Mouse (Mus musculus) hindbrain, embryonic 14.5 days (tissue): ENCODE data around the gene Kcnj11. TPM values are rescaled to one million over a fixed set of nuclear protein-coding genes. Genes with fewer than 3 reads are reported as not detected.

Experiments used
- ATAC-seq: fragments of 200-750 bp; cut with Nextera tagmentation; 2 replicates; pipeline ENCODE4 v1.8.0; 2017; ENCODE audit warnings: moderate number of reproducible peaks, mild to moderate bottlenecking, moderate TSS enrichment, moderate library complexity; ENCODE audit not compliant: low FRiP score
- DNase-seq: peaks from one replicate; pipeline ENCODE4 v3.0.0-alpha.2; 2015; ENCODE audit warnings: low spot score
- H3K27ac ChIP-seq: fragments of 300-500 bp; sonication (generic); 2 replicates; pipeline ENCODE4 v1.5.1; 2014; ENCODE audit warnings: mild to moderate bottlenecking, moderate library complexity
- H3K27me3 ChIP-seq: fragments of 300-500 bp; sonication (generic); 2 replicates; pipeline ENCODE4 v1.6.1; 2014; ENCODE audit warnings: mild to moderate bottlenecking, low read length, mixed read lengths; ENCODE audit not compliant: control insufficient read depth, insufficient read depth
- H3K36me3 ChIP-seq: fragments of 300-500 bp; sonication (generic); replicated peaks from 2 replicates; pipeline ENCODE4 v1.6.1; 2014; ENCODE audit not compliant: control insufficient read depth, insufficient read depth
- H3K4me1 ChIP-seq: fragments of 300-500 bp; sonication (generic); replicated peaks from 2 replicates; pipeline ENCODE4 v1.6.1; 2014; ENCODE audit warnings: antibody characterized with exemption, low read length, mixed read lengths; ENCODE audit not compliant: control insufficient read depth, insufficient read depth
- H3K4me2 ChIP-seq: fragments of 300-500 bp; sonication (generic); replicated peaks from 2 replicates; pipeline ENCODE4 v1.6.1; 2014; ENCODE audit warnings: mild to moderate bottlenecking, moderate library complexity
- H3K4me3 ChIP-seq: fragments of 300-500 bp; sonication (generic); replicated peaks from 2 replicates; pipeline ENCODE4 v1.5.1; 2014; ENCODE audit warnings: mild to moderate bottlenecking, low read length
- H3K9ac ChIP-seq: fragments of 300-500 bp; sonication (generic); 2 replicates; pipeline ENCODE4 v1.6.1; 2014
- H3K9me3 ChIP-seq: fragments of 300-500 bp; sonication (generic); 2 replicates; pipeline ENCODE4 v1.6.1; 2016; ENCODE audit warnings: low read length; ENCODE audit not compliant: control insufficient read depth
- WGBS: fragments of 180-500 bp; shearing (Covaris S2); extraction: QIAGEN DNeasy Blood & Tissue Kit; methylation state at CpG from one replicate; pipeline ENCODE4 v1.1.7; 2014; 5-methylcytosine and 5-hydroxymethylcytosine counted together
- polyA plus RNA-seq: library from polyadenylated mRNA; unstranded; fragments of >200 nt; fragmentation: Nextera tagmentation; extraction: Ambion mirVana; gene quantifications from 2 replicates; pipeline ENCODE4 v1.2.1, GENCODE M21; 2014

The Kcnj11 gene
- polyA plus RNA-seq, 1 experiment from 2014 or later: 1.2 TPM

GRCm38 (mm10) chr7:46047873-46048562 lies 52.5 kb downstream of the Kcnj11 start:
- Histone ChIP-seq H3K27ac (no peak overlapping the region), H3K9me3 (no peaks in the 10 kb centered on the region), H3K4me1 (no peaks in the 10 kb centered on the region), H3K27me3 (no peaks in the 10 kb centered on the region), H3K4me3 (no peak overlapping the region), H3K36me3 (peaks cover 79% of the 10 kb centered on the region), H3K9ac (no peak overlapping the region), H3K4me2 (no peak overlapping the region)
- 94% methylated on average over 13 of the region's 13 CpGs for WGBS
- DNase-seq: no peak
- ATAC-seq: no peak

GRCm38 (mm10) chr7:46045882-46046281 lies 54.7 kb downstream of the Kcnj11 start:
- Histone ChIP-seq H3K27ac (no peak overlapping the region), H3K36me3 (peaks cover 86% of the 10 kb centered on the region), H3K4me1 (no peaks in the 10 kb centered on the region), H3K4me2 (no peak overlapping the region), H3K4me3 (no peak overlapping the region), H3K27me3 (no peaks in the 10 kb centered on the region), H3K9ac (no peak overlapping the region), H3K9me3 (no peaks in the 10 kb centered on the region)
- WGBS: 94% methylated on average over 11 of the region's 11 CpGs
- no peak for DNase-seq
- ATAC-seq: no peak

- Histone ChIP-seq H3K4me3 (no peak overlapping the region), H3K9ac (no peak overlapping the region), H3K4me1 (no peaks in the 10 kb centered on the region), H3K27ac (no peak overlapping the region), H3K27me3 (no peaks in the 10 kb centered on the region), H3K4me2 (no peak overlapping the region), H3K36me3 (peaks cover 92% of the 10 kb centered on the region), H3K9me3 (no peaks in the 10 kb centered on the region)
- ATAC-seq (no peak), DNase-seq (no peak)
- WGBS: 96% methylated on average over 10 of the region's 10 CpGs
Observed at GRCm38 (mm10) chr7:46044106-46044505, 56.5 kb downstream of the Kcnj11 start.

Other genes with a start within 250 kb of the Kcnj11 start
- 90.3 and 96.6 TPM in 2 replicates for gene Kdelr1, start 228.0 kb downstream of the Kcnj11 start, polyA plus RNA-seq
- gene Grin2d, start 222.4 kb downstream of the Kcnj11 start, polyA plus RNA-seq: 4.3 and 4.4 TPM in 2 replicates
- gene Syngr4, start 204.1 kb downstream of the Kcnj11 start, polyA plus RNA-seq: 0.39 and 0.40 TPM in 2 replicates
- 4.3 and 5.6 TPM in 2 replicates for gene Tmem143, start 203.8 kb downstream of the Kcnj11 start, polyA plus RNA-seq
- gene Emp3, start 179.4 kb downstream of the Kcnj11 start, polyA plus RNA-seq: 34.1 and 38.8 TPM in 2 replicates
- gene Ccdc114, start 176.7 kb downstream of the Kcnj11 start, polyA plus RNA-seq: 6.1 and 6.5 TPM in 2 replicates
- gene Abcc6, start 70.5 kb downstream of the Kcnj11 start, polyA plus RNA-seq: 0.33 and 0.43 TPM in 2 replicates
- gene Nomo1, start 67.1 kb downstream of the Kcnj11 start, polyA plus RNA-seq: 28.2 and 29.3 TPM in 2 replicates
- gene Abcc8, start 79.3 kb upstream of the Kcnj11 start, polyA plus RNA-seq: 10.6 and 13.8 TPM in 2 replicates
- gene Ush1c, start 137.7 kb upstream of the Kcnj11 start, polyA plus RNA-seq: 1.2 and 1.8 TPM in 2 replicates
- 0.11 and 0.13 TPM in 2 replicates for gene Otog, start 140.2 kb upstream of the Kcnj11 start, polyA plus RNA-seq